Mouse (Mus musculus): ENCODE measurements around the gene Ly6g6f. TPM values are rescaled to one million over a fixed set of nuclear protein-coding genes. Genes with fewer than 3 reads are reported as not detected.

Gene Ly6g6f
- polyA plus RNA-seq, 1 experiment: 1.2 TPM

DNA sequence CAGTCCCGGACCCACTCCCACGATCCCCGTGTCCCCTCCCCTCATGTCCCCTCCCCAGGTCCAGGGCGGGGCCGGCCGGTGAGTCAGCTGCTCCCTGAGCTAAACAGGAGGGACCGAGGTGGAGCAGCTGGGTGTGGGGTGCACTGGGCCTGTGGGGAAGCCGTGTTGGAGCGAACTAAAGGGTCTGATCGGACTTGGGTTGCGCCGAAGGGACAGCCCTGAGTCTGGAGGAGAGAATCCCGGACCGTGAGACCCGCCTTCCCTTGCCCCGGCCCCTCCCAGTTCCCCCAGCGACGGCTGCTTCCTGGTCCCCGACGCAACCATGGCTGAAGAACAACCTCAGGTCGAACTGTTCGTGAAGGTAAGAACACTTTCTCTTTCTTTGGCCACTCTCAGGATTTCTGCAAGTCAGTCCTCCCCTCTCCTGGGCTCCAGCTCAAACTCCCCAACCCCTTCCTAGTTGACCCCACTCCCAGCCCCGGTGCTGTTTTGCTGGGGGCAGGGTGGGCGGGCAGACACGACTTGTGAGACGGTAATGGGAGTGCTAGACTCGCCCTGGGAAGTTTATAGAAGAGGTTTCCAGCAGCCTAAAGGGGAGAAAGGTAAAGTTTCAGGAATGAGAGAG is 35.2 kb downstream of the Ly6g6f start:
- Histone ChIP-seq H3K36me3 (ENCODE audit: control insufficient read depth, insufficient read depth, low read length) (no peaks in the 10 kb centered on the region), H3K27ac (ENCODE audit: control insufficient read depth, insufficient read depth, low read depth, low read length) (peak overlapping the region; percentile 82), H3K27me3 (ENCODE audit: control insufficient read depth, insufficient read depth, low read length) (peaks cover 2% of the 10 kb centered on the region; the same call in 1 of the 2 replicates), H3K4me3 (ENCODE audit: control insufficient read depth, low read depth, low read length) (peak overlapping the region; percentile 86), H3K4me1 (ENCODE audit: control insufficient read depth, insufficient read depth, low read length) (peaks cover 24% of the 10 kb centered on the region)
- TF ChIP-seq POLR2A (IDR thresholded peaks at IDR 0.05; ENCODE audit: control insufficient read depth, low read depth, low read length) (peak; percentile 57; the same call in 1 of the 2 replicates), CTCF (IDR thresholded peaks at IDR 0.05; ENCODE audit: control insufficient read depth, insufficient read depth, insufficient replicate concordance, low read depth, low read length) (no peak)

DNA sequence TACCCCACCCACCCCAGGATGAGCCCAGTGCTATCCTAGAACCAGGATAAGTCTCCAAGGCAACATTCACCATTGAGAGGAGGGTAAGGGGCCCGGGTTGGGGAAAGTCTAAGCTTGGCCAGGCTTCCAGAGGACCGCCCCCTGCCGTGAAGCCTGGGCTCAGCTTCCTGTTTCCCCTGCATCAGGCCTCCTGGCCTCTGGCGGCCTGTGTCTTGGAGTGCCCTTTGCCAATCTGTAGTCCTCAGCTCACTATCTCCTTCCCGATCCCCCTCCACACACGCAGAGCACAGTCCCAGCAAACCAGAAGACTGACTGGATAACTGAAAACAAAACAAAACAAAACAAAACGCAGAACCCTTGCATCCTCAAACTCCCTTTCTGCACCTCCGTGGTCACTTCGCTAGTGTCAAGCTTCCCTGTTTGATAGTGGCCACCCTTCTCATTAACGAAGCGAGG is 35.8 kb downstream of the Ly6g6f start, which contains the start of gene Clic1:
Gene Clic1 (plus strand): TSS at position 406 of the 456 bp plus-strand sequence.
- Histone ChIP-seq H3K36me3 (ENCODE audit: control insufficient read depth, insufficient read depth, low read length) (no peaks in the 10 kb centered on the region), H3K4me1 (ENCODE audit: control insufficient read depth, insufficient read depth, low read length) (peaks cover 24% of the 10 kb centered on the region), H3K4me3 (ENCODE audit: control insufficient read depth, low read depth, low read length) (peak within 1 kb of the TSS; percentile 86), H3K27ac (ENCODE audit: control insufficient read depth, insufficient read depth, low read depth, low read length) (peak within 1 kb of the TSS; percentile 82), H3K27me3 (ENCODE audit: control insufficient read depth, insufficient read depth, low read length) (peaks cover 2% of the 10 kb centered on the region; the same call in 1 of the 2 replicates)
- TF ChIP-seq POLR2A (IDR thresholded peaks at IDR 0.05; ENCODE audit: control insufficient read depth, low read depth, low read length) (peak; percentile 29; the same call in 1 of the 2 replicates), CTCF (IDR thresholded peaks at IDR 0.05; ENCODE audit: control insufficient read depth, insufficient read depth, insufficient replicate concordance, low read depth, low read length) (no peak)

DNA sequence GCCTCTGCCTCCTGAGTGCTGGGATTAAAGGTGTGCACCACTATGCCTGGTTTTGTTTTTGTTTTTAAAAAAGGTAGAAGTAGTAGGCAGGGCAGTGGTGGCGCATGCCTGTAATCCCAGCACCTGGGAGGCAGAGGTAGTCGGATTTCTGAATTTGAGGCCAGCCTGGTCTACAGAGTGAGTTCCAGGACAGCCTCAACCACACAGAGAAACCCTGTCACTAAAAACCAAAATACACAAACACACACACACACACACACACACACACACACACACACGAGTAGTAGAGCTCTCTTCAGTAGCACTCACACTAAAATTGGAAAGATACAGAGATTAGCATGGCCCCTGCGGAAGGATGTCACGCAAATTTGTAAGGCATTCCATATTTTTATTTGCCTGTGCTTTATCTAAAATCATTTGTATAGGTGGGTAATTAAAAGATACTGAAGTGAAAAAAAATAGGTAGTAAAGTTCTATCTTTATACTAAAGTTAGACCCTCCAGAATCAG is 36.4 kb downstream of the Ly6g6f start:
- H3K36me3 ChIP-seq (ENCODE audit: control insufficient read depth, insufficient read depth, low read length): no peaks in the 10 kb centered on the region
- H3K27ac ChIP-seq (ENCODE audit: control insufficient read depth, insufficient read depth, low read depth, low read length): no peak overlapping the region
- no peak overlapping the region for H3K4me3 ChIP-seq (ENCODE audit: control insufficient read depth, low read depth, low read length)
- H3K4me1 ChIP-seq (ENCODE audit: control insufficient read depth, insufficient read depth, low read length): peaks cover 24% of the 10 kb centered on the region
- H3K27me3 ChIP-seq (ENCODE audit: control insufficient read depth, insufficient read depth, low read length): peaks cover 2% of the 10 kb centered on the region; the same call in 1 of the 2 replicates
- TF ChIP-seq POLR2A (IDR thresholded peaks at IDR 0.05; ENCODE audit: control insufficient read depth, low read depth, low read length): no peak
- no peak for TF ChIP-seq CTCF (IDR thresholded peaks at IDR 0.05; ENCODE audit: control insufficient read depth, insufficient read depth, insufficient replicate concordance, low read depth, low read length)

DNA sequence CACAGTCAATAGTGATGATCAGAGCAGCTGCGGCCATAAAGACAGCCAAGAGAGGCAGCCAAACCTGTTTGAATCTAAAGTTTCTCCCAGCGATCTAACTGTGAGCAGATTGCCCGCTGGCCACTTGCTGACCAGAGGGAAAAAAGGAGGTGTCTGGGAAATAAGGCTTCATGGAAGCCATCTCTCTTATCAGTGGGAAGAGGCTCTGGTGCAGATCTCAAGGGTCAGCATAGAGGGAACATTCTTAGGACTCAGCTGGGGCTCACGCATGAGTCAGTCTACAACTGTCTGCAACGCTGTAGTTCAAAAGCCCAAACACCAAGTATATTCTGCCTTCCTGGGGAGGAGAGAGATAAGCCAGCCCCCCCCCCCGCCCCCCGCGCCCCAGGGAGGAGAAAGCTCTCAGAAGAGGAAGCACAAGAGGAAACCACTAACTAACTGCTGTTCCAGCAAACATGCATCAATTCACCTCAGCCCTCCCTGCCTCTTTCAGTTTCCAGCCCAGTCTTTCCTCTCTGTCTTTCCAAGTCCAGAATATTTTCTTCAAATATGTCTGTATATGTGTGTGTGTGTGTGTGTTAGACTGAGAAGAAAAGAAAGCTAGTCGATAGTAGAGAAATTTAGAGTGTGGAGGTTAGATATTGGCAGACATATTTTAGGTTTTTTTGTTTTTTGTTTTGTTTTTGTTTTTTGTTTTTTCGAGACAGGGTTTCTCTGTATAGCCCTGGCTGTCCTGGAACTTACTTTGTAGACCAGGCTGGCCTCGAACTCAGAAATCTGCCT is 37.1 kb downstream of the Ly6g6f start:
- H3K27ac ChIP-seq (ENCODE audit: control insufficient read depth, insufficient read depth, low read depth, low read length): no peak overlapping the region
- H3K27me3 ChIP-seq (ENCODE audit: control insufficient read depth, insufficient read depth, low read length): peaks cover 2% of the 10 kb centered on the region; the same call in 1 of the 2 replicates
- H3K4me1 ChIP-seq (ENCODE audit: control insufficient read depth, insufficient read depth, low read length): peaks cover 24% of the 10 kb centered on the region
- H3K4me3 ChIP-seq (ENCODE audit: control insufficient read depth, low read depth, low read length): no peak overlapping the region
- TF ChIP-seq POLR2A (IDR thresholded peaks at IDR 0.05; ENCODE audit: control insufficient read depth, low read depth, low read length) (no peak), CTCF (IDR thresholded peaks at IDR 0.05; ENCODE audit: control insufficient read depth, insufficient read depth, insufficient replicate concordance, low read depth, low read length) (no peak)
- no peaks in the 10 kb centered on the region for H3K36me3 ChIP-seq (ENCODE audit: control insufficient read depth, insufficient read depth, low read length)

DNA sequence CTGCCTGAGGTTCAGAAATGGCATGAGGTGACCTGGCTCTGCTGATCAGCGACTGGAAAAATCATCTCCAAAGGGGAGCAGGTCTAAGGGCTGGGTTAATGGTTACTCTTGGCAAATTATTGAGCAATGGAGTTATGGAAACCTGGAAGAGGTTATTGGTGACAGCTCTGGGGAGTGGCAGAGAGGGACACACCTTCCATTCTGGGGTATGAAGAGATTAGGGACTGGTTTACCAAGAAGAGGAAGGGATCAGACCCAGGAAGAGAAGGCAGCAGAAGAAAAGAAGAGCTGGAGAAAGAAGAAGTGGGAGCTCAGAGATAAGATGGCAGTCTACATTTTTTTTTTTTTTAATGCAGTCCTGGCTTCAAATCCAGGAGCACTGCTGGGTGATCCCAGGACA is 37.7 kb downstream of the Ly6g6f start:
- TF ChIP-seq CTCF (IDR thresholded peaks at IDR 0.05; ENCODE audit: control insufficient read depth, insufficient read depth, insufficient replicate concordance, low read depth, low read length) (no peak), POLR2A (IDR thresholded peaks at IDR 0.05; ENCODE audit: control insufficient read depth, low read depth, low read length) (no peak)
- H3K4me1 ChIP-seq (ENCODE audit: control insufficient read depth, insufficient read depth, low read length): peaks cover 24% of the 10 kb centered on the region
- H3K4me3 ChIP-seq (ENCODE audit: control insufficient read depth, low read depth, low read length): no peak overlapping the region
- no peak overlapping the region for H3K27ac ChIP-seq (ENCODE audit: control insufficient read depth, insufficient read depth, low read depth, low read length)
- H3K36me3 ChIP-seq (ENCODE audit: control insufficient read depth, insufficient read depth, low read length): no peaks in the 10 kb centered on the region
- peaks cover 2% of the 10 kb centered on the region; the same call in 1 of the 2 replicates for H3K27me3 ChIP-seq (ENCODE audit: control insufficient read depth, insufficient read depth, low read length)

DNA sequence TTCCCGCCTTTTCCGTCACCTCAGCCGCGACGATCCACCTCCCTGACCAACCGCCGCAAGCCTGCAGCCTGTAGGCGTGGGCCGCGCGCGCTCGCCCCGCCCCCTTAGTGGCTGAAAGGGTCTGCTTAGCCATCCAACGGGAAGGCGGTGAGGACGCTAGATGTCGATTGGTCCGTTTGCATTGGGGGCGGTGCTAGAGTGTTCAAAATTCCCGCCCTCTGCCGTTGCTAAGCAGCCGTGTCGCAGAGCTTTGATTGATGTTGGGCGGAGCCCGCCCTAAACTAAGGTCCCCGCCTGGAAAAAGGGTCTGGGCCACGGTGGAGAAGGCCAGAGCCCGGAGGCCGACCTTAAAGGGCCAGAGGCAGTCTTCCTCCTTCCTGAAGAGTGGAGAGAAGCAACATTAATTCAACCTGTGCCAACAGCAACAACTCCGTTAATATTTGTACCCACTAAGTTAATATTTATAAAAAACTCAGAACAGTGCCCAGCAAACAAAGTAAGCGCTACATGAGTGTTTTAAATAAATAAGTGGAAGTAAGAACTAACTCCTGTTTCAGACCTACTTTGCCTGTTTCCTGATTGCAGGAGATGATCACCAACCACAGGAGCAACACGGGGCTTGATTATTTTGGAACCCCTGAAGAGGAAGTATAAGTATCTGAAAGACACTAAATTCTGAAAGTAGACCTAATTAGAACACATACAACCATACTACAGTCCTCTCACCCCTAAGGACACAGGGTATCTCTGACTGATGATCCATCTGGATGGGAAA is 38.5 kb downstream of the Ly6g6f start, which contains the start of gene Msh5:
Gene Msh5 (minus strand): TSS at position 65 of the 775 bp plus-strand sequence.
- H3K27ac ChIP-seq (ENCODE audit: control insufficient read depth, insufficient read depth, low read depth, low read length): peak within 1 kb of the TSS; percentile 73
- H3K36me3 ChIP-seq (ENCODE audit: control insufficient read depth, insufficient read depth, low read length): no peaks in the 10 kb centered on the region
- H3K4me3 ChIP-seq (ENCODE audit: control insufficient read depth, low read depth, low read length): peak within 1 kb of the TSS; percentile 86
- peaks cover 24% of the 10 kb centered on the region for H3K4me1 ChIP-seq (ENCODE audit: control insufficient read depth, insufficient read depth, low read length)
- TF ChIP-seq CTCF (IDR thresholded peaks at IDR 0.05; ENCODE audit: control insufficient read depth, insufficient read depth, insufficient replicate concordance, low read depth, low read length) (no peak), POLR2A (IDR thresholded peaks at IDR 0.05; ENCODE audit: control insufficient read depth, low read depth, low read length) (peak; percentile 50; the same call in 1 of the 2 replicates)
- H3K27me3 ChIP-seq (ENCODE audit: control insufficient read depth, insufficient read depth, low read length): peaks cover 2% of the 10 kb centered on the region; the same call in 1 of the 2 replicates

All from testis, adult 2 months (tissue).